Mouse (Mus musculus) frontal cortex, adult (tissue): ENCODE measurements at regions not wholly inside any gene's neighbourhood (a gene's known extent, or its start where the extent isn't known, plus 50 kb on each side); places are given as distances from the start of the nearest gene placed in this dataset.
A peak's percentile ranks its signal among the peaks of the same experiment; 100 is the strongest.

Source experiments
- ATAC-seq: cut with Nextera tagmentation; 2 replicates; pipeline ENCODE4 v1.9.2; 2017; ENCODE audit warnings: mild to moderate bottlenecking, moderate library complexity, mixed read lengths; ENCODE audit not compliant: low TSS enrichment

DNA sequence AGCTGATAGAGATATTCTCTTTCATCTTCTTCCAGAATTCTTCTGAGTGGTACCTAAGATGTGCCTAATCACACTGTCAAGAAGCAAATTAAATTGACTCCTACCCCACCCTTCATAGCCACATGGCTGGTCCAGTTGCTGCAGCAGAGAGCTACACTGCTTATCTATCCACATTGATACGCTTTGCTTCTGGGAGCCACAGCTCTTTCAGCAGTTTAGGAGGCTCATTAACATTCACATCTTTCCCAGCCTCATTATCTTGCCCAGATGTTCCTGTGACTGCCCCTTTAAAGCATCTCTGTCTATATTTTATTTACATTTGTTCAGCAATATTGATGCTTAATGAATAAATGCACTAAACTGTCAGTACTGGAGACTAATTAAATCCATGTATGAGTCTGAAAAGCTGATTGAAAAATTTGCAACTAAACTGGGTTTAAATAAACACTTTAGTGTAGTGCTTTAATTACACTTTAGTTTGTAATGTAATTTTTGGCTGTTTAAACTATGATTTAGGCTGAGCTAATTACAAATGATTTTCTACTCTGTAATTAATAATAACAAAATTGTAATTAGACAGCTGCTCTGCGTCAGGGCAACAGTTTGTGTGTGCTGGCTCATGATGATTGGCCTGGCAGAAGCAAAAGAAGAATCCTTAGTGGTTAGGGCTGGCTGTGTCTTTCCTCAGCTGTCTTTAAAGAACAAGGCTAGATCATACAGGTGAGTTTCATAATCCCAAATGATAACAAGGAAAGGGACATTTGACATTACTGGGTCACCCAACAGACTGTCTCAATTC lies 632.5 kb upstream of the Tle4 start:
- no peak for ATAC-seq

DNA sequence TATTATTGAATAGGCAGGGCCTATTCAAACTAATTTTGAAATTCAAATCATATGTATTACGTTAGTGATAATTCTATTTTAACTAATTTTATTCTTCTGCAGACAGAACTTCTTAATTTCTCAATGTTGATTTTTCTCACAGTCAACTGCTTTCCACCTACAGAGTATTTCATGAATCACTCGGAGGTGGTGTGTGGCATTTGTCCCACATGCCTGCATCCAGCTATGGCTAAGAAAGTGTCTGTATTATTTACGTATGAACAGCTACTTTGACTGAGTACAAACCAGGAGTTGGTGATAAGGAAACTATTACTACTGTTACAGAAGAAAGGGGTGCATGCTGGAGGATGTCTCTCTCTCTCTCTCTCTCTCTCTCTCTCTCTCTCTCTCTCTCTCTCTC lies 619.5 kb upstream of the Tle4 start:
- peak; percentile 70; the same call in 1 of the 2 replicates for ATAC-seq

DNA sequence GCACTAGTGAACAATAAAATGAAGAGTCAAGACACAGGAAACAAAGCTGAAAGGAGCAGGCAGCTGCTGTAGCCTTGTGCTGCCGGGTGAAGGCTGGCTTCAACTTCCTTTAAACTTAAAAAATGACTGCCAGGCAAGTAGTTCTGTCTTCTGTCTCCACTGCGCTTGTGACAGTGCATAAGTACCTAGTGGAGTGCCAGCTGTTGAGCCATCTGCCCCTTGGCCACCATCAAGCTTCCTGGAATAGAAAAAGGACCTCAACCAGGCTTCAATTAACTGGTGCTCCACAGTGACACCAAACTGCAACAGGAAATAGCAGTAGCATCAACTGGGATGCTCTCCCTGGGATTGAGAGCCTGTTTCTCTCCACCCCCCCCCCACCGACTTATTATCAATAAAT lies 616.8 kb upstream of the Tle4 start:
- peak; percentile 15; the same call in 1 of the 2 replicates for ATAC-seq

DNA sequence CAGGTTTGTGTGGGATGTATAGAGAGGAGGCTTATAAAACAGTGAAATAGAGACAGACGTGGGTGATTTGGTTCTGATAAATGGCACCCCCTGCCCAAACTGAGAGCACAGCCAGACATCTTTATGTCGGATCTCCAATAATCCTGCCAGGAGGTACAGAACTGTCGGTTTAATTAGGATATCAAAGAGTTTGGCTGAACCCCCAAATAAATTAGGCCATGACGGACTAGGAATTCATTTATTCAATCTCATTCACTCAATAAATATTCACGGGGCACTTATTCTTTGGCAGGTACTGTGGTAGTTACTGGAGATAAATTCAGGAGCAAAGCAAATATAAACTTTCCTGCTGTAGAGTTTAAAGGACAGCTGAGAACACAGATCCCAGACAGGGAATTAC lies 615.0 kb upstream of the Tle4 start:
- no peak for ATAC-seq

DNA sequence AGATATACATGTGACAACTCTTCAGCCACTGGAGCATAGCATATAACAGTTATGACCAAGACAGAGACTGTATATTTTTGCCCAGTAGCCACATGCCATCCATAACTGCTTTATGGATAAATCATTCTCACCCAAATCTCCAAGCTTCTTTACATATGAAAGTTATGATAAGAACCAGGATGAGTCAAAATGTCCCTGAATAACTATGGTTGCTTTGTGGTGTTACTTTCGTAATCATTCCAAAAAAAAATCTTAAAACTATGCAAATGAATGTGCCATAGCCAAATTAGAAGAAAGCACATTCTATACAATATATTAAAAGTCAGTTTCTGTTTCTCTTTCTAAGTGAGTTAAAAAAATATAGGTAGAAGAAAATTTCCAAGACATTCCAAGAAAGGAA lies 605.2 kb upstream of the Tle4 start:
- ATAC-seq = peak; percentile 97

DNA sequence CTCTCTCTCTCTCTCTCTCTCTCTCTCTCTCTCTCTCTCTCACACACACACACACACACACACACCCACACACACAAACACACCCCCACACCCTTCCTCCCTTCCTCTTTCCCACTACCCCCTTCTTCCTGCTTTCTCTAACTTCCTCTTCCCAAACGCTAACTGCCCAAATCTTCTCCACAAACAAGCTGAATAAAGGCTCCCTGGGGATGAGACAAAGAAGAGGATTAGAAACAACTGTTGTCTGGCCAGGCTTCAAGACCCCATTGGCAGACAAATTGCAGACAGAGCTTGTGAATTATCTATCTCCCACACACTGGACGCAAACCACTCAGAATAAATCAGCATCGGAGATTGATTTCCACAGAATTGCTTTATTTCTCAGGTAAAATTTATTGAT lies 603.4 kb upstream of the Tle4 start:
- ATAC-seq = no peak

DNA sequence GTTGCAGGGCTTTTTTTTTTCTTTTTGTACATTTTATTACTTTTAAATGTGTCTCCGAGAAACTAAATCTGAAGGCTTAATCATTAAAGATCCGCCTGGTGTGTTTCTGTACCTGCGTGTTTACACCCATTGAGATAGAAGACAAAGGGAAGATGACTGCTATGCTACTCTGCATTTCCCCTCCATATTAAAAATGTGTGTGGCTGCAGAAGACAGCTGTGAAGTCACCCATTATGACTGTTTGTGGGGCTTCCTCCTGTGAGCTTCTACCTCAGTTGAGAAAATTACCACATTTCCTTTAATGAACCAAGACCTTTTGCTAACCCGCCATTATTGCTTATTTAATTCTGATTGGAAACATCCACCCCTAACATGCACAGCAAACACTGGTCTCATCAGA lies 602.9 kb upstream of the Tle4 start:
- ATAC-seq = no peak

DNA sequence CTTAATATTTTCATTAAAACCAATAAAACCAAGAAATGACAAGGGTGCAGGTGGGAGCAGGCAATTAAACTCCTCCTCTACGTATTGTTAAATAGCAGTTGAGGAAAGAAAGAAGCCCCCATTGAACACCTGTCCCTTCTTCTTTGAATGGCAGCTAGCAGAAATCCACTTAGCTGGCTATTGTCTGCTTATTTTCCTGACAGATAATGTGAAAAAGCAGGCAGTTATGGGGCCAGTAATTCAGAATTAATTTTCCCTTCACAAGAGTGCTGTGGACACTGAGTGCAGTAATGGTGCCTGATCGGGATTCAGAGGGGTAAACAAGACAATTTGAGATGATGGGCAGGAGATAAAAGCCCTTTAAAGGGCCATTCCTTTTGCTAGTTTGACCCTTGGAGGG lies 602.5 kb upstream of the Tle4 start:
- ATAC-seq = no peak

DNA sequence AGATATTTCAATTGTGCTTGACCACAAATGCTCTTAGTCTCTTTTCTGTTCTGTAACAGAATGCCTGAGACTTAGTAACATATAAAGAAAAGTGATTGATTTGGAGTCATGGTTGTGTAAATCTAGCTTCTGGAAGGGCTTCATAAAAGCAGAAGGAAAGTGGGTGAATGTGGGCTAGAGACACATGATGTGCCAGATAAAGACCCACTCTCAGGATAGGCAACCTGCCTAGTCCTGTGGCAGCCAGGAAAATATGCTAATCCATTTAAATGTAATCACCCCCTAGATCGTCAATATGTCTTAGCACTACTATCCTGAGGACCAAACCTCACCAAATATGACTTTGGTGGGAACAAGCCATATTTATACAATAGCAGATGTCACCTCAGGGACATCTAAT lies 601.8 kb upstream of the Tle4 start:
- 0 out of 2 replicates have a peak, but pooled peaks have one; percentile 38 for ATAC-seq

DNA sequence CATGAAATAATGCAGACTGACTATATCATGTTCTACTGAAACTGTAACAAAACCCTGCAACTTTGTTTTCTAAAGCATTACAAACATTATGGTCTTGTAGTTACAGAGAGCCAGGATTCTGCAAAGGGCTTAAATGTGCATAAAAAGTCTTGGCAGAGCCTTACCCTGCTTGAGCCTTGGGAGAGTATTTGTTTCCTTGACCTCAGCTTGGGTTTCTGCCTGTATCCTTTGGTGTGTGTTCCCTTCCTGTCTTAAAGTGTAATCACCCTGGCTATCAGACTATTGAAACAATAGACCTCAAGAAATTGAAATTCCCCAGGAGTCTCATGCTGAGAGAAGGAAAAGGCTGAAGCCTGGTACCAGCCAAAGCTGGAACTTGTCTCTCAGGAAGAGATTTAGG lies 577.4 kb upstream of the Tle4 start:
- peak; percentile 13; the same call in 1 of the 2 replicates for ATAC-seq

DNA sequence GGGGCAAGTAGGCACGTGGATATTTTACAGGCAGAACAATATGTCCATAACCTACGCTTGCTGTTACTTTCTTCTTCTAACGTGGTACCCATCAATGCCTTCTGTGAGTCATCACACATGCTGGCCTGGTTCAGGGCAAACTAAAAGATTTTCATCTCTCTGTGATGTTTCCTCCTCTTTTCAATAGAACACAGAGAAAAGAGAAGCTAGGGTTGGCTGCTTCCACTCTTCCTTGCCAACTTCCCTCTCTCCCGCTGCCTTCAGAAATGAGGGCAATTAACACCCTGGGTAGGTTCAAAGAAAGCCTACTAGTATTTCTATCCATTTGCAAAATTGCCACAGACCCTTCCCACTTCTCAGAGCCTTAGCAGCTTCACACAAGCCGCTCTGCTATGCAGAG lies 575.5 kb upstream of the Tle4 start:
- no peak for ATAC-seq

DNA sequence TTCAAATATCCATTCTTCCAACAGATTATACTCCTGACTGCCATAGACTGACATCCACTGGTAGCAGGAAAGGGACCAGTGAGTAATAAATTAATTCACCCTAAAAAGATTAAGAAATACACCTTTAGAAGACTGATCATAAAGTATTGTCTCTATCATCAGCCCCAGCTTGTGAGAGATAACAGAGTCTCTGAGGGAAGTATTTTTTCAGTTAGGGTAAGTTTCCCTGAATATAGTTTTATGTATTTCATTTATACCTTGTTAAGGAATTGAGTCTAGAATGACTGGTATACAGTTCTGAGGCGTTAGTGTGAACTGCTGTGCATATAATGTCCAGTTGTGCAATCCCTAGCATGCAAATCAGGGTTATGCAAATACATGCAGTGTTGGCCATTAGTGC lies 569.3 kb upstream of the Tle4 start:
- ATAC-seq = no peak

DNA sequence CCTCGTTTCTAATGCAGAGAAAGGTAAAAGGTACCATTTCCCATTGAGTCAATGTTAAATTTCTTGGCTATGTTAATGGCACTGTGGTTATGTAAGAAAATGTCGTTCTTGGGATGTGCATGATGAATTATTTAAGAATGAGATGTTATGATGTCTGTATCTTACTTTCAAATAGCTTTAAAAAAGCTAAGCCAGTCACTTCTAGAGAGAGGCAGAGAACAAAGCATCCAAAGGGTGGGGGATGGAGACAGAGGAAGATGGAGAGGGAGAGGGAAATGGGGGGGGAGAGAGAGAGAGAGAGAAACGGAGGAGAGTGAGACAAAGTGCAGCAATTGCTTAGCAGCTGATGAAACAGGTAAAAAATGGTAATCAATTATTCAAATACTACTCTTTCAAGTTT lies 562.8 kb upstream of the Tle4 start:
- ATAC-seq = no peak

DNA sequence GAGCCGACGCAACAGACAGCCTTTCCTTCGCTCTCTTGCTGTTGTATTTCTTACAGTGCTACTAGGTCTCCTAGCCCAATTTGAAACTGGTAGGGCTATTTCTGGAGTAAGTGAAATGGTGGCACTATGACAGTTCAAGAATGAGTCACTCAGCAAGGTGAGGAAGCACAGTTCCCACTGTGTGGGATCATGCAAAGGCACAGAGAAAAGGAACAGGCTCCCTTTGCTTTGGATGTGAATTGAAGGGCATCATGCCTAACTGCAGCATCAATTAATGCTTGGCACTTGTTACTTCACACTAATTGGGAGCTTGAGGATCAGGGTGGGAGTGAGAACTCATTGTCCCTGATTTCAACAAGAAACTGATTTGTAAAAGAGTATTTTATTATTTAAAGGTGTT lies 560.8 kb upstream of the Tle4 start:
- peak; percentile 96 for ATAC-seq

DNA sequence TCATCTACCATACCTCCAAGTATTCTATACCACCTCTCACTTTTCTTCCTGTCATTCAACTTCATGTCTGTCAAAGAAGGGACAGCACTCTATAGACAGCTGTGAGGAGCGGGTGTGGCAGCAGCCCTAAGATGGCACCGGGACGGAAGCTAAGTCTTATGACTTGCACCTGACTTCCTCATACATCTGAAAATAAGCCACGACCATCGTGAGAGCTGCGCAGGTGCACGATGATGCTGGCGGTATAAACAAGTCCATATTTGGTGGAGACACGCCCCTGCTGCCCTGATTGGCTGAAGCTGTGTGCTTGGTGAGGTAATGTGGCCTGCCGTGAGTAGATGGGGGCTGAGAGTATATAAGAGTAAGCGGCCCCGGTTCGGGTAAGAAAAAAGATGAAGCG lies 560.3 kb upstream of the Tle4 start:
- ATAC-seq = no peak

DNA sequence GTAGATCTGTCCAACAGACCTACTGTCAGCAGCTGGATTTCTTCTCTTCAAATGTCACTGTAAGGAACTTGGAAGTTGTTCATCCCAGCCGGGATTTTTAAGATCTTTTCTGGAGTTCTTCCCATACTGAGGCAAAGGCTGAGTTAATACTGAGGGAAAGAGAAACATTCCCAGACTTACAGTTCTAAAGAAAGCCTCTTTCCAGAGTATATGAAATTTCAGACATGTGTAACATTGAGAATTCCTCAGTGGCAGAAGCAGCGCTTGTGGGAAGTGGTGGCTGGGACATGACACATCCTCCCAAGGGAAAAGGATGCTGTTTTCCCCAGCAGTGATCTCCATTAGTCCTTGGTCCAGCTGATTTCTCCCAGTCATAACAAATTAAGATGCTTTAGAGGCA lies 556.8 kb upstream of the Tle4 start:
- peak; percentile 71; the same call in 1 of the 2 replicates for ATAC-seq

DNA sequence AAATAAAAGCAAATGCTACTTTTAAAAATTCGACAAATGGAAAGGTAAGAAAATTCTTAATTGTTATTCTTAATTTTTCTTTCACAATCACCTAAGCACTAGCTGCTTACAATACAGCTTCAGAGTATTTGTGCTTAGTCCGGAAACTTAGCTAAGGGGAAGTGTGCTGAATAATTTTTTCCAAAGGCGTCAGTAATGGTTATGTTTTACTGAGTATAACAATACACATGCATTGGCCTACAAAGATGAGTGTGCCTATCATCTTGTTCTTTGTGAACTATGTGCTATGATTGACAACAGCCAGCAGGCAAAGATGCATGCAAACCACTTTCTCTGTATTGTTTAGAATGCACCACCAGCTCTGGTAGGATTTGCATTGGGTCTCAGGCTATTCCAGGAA lies 548.5 kb upstream of the Tle4 start:
- ATAC-seq = no peak

DNA sequence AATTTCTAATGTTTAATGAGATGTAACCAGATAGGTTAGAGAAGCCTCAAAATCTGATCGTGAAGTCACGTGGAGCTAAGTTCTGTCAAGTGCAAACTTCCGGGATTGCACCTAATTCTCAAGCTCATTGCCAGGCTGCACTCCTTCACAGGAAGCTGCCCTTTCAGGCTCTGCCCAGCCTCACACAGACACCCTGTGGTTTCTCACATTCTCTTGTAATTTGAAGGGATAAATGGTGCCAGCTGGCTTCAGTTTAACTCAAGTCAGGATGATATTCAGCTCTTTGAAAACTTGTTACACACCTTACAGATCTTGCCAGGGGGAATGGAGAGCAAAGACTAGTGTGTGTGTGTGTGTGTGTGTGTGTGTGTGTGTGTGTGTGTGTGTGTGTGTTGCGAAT lies 529.3 kb upstream of the Tle4 start:
- ATAC-seq = peak; percentile 52; the same call in 1 of the 2 replicates

DNA sequence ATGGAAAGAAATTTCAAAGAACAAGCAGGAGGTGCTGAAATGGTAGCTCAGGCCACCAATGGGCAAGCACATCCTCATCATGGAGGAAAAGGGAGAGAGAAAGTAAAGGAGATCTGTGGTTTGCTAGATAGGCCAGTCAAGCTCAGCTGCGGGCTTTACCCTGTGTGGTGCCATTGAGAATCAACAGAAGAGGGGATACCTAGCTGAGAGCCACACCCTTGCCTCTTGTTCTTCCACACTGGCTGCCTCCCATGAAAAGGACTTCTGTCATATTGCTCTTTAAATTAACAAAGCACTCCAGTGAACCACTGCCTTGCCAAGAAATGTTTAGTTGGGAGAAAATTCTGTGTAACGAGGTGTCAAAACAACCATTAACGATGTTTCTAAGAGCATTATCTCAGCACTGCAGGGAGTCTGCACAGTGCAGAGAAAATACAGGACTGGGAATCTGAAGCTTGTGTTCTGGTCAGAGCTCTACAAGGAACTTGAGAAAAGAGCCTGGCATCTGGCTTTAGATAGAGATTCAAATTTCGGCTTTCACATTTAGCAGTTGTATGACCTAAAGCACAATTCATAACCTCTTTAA lies 510.7 kb upstream of the Tle4 start:
- ATAC-seq = no peak

DNA sequence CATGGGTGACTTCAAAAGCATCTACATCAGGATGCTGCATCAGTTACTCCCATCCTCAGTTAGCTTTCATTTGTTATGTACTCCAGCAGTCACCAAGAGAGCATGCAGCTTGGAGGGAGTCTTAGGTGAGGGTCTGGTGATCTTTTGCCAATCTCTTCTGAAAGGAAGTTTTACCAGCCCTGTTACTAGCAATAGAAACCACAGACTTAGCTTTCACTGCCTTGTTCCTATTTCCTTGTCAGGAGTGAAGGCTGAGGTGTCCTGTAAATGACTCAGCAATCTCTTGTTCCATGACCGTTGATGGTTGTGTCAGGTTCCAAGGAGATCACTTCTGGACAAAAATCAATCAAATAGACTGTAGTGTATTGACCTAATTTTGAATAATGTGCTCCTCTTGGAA lies 497.2 kb upstream of the Tle4 start:
- no peak for ATAC-seq

DNA sequence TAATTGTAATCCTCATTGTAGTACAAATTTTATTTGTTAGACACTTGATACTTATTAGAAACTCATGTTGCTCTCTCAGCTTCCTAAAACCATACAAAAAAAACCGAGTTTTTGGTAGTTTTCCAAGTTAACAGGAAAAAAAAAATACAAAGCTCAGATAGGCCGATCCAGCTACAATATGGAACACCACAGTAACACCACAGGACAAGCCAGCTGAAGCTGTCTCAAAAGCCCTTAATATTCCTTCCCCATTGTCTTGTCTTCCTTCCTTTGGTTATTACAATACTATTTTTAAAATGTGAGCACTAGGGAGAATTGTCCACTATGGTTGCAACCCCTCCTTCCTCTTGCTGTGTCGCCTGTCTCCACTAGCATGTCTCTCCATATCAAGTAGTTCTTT lies 495.7 kb upstream of the Tle4 start:
- ATAC-seq = no peak

DNA sequence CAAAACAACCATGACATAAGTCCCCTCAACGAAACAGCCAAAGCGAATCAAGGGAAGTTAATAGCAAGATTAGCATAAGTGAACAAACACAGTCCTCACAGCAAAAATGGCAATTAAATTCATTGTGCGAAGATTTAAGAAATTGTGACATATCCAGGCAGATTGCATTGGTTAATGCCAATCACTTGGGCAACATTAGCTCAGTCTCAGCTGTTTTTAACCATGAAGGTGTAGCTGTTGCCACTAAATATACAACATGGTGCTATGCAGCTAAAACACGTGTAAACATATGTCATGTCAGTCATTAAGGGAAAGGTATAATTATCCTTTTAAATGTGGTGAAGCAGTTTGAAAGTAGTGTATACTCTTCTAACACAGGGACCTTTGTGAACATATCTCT lies 482.8 kb upstream of the Tle4 start:
- ATAC-seq = no peak

DNA sequence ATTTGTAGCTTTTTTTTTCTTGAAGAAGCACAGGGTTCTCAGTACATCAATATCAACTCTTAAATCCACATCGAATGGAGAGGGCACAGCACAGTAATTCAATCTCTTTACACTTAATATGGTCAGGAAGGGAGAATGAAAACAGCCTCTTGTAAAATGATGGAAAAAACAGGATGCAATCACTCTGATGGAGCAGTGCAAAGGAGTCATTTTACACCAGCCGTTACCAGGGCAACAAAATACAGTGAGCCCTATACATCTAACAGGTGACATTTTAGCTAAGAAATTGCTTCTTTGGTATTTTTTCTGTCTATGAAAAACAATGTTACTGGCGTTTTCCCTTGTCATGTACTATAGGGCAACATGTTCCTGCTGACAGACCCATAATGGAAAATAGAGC lies 459.9 kb upstream of the Tle4 start:
- ATAC-seq = no peak
